Mouse (Mus musculus): ENCODE results near the gene Gm28043. TPM values are rescaled to one million over a fixed set of nuclear protein-coding genes. Genes with fewer than 3 reads are reported as not detected.
A peak's percentile ranks its signal among the peaks of the same experiment; 100 is the strongest.

Gene Gm28043
- polyA plus RNA-seq, 1 experiment, result 3.2 TPM

DNA sequence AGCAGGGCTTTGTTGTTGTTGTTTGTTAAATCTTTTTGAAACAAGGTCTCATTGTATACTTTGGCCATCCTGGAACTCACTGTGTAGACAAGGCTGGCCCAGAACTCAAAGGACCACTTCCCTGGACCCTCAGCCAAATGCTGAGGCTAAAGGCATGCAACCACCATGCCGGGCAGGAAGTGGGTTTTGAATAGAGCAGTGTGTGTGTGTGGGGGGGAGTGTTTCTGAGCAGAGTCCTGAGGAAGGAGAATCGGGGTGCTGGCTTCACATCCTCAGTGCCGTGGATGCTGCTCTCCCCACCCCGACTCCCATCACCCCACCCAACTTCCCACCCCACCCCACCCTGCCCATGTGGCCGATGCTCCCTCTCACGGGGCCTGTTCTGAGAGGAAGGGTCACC lies 29.2 kb upstream of the Gm28043 start:
- Histone ChIP-seq H3K4me1 (ENCODE audit: control insufficient read depth, insufficient read depth, low read length) (no peaks in the 10 kb centered on the region), H3K27ac (ENCODE audit: insufficient read depth, low read length) (no peak overlapping the region), H3K27me3 (ENCODE audit: control insufficient read depth, insufficient read depth, low read length) (no peaks in the 10 kb centered on the region), H3K4me3 (replicated peaks; ENCODE audit: insufficient read depth, low read depth, low read length) (no peak overlapping the region)
- no peak for DNase-seq
- 93% methylated on average over 6 of the region's 6 CpGs for WGBS
- TF ChIP-seq POLR2A (IDR thresholded peaks at IDR 0.05; ENCODE audit: borderline replicate concordance, insufficient read depth, low read length) (no peak), CTCF (IDR thresholded peaks at IDR 0.05; ENCODE audit: borderline replicate concordance, insufficient read depth, low read depth, low read length) (no peak)

DNA sequence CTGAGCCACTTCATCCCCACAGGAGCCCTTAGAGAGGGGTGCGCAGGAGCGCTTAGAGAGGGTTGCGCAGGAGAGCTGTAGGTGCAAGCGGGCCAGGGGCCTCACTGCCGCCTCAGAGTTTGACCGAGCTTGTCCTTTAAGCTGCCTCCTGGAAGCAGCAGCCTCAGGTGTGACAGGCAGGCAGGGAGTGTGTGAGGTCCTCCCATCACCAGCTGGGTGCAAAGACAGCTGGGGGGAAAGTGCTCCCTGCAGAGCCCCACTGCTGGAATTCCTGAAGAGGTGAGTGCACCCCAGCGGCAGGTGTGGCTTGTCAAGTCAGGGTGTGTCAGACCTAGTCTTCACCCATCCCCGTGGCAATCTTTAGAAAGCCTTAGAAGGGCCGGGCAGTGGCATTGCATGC lies 27.8 kb upstream of the Gm28043 start:
- Histone ChIP-seq H3K27ac (ENCODE audit: insufficient read depth, low read length) (no peak overlapping the region), H3K4me3 (replicated peaks; ENCODE audit: insufficient read depth, low read depth, low read length) (no peak overlapping the region), H3K27me3 (ENCODE audit: control insufficient read depth, insufficient read depth, low read length) (no peaks in the 10 kb centered on the region), H3K4me1 (ENCODE audit: control insufficient read depth, insufficient read depth, low read length) (no peaks in the 10 kb centered on the region)
- 87% methylated on average over 9 of the region's 9 CpGs for WGBS
- TF ChIP-seq CTCF (IDR thresholded peaks at IDR 0.05; ENCODE audit: borderline replicate concordance, insufficient read depth, low read depth, low read length), result no peak
- TF ChIP-seq POLR2A (IDR thresholded peaks at IDR 0.05; ENCODE audit: borderline replicate concordance, insufficient read depth, low read length), result no peak
- no peak for DNase-seq

DNA sequence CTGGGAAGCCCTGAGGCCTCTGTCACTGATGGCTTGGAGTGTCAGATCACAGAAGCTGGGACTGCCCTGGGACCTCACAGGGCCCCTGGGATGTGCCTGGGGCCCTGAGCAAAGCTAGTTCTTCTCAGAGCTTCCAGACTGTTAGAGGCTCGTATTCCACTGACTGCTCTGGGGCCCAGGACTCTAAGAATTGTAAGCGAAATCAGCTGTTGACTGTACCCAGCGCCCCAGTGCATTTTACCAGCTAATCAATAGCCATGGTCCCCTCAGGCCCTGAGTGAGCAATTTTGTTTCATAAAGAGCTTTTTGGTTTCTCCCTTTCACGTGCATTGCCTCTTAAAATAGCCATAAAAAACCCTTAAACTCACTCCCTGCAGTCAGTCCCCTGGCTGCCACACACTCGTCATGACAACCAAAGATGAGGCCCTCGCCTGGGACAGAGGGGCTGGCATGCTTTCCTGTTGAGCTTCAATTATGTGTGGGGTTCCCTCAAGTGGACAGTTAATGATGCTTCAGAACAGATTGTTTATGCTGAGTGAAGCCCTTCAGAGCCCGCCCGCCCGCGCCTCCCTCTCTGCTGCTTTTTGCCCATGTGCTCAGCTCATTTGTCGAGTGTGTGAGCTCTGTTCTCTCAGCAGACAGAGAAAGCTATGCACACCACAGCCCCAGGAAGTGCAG lies 25.3 kb upstream of the Gm28043 start:
- 66% methylated on average over 11 of the region's 11 CpGs for WGBS
- Histone ChIP-seq H3K4me3 (replicated peaks; ENCODE audit: insufficient read depth, low read depth, low read length) (no peak overlapping the region), H3K4me1 (ENCODE audit: control insufficient read depth, insufficient read depth, low read length) (peaks cover 3% of the 10 kb centered on the region), H3K27ac (ENCODE audit: insufficient read depth, low read length) (no peak overlapping the region), H3K27me3 (ENCODE audit: control insufficient read depth, insufficient read depth, low read length) (no peaks in the 10 kb centered on the region)
- no peak for DNase-seq
- TF ChIP-seq CTCF (IDR thresholded peaks at IDR 0.05; ENCODE audit: borderline replicate concordance, insufficient read depth, low read depth, low read length) (no peak), POLR2A (IDR thresholded peaks at IDR 0.05; ENCODE audit: borderline replicate concordance, insufficient read depth, low read length) (no peak)

DNA sequence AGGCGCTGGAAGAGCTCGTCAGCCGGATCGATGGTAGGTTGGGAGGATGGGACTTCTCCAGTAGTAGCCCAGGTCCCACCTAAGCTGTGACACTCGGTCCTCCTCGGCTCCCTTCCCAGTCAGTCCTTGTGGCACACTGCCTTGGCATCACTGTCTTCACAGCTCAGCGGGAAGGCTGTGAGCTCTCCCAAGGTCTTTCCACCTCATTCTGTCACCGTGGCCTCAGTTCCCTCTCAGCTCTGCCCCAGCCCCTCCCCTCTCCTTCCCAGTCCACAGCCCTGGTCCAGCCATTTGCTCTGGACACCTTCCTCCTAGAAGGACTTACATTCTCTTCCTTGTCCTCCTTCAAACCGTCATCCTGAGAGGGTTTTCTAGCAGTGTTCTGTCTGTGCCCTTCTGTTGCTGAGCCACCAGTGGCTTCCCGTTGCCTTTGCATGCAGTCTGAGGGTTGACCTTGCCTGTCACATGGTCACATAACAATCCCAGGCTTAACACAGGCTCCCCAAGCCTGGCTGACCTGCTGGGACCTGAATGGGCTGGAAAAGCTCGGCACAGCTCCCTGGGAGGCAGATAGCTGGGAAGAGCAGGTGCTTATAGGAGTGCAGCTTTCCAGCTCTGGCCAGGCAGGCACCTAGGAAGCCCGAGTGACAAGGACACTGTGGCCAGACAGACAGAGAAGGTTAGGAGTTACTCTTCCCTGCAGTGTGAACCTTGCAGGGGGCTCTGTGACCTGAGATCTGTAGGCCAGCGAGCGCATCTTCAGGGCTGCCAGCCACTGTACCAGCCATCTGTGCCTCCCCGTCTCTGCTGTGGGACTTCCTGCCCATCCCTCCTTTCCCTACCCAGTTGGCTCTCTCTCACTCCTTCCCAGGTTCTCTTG lies 18.5 kb upstream of the Gm28043 start:
- Histone ChIP-seq H3K27me3 (ENCODE audit: control insufficient read depth, insufficient read depth, low read length) (no peaks in the 10 kb centered on the region), H3K4me3 (replicated peaks; ENCODE audit: insufficient read depth, low read depth, low read length) (no peak overlapping the region), H3K27ac (ENCODE audit: insufficient read depth, low read length) (peak overlapping the region; percentile 69), H3K4me1 (ENCODE audit: control insufficient read depth, insufficient read depth, low read length) (peaks cover 47% of the 10 kb centered on the region)
- DNase-seq, result peak; percentile 79 to 85
- WGBS, result 11% methylated on average over 15 of the region's 15 CpGs
- no peak for TF ChIP-seq POLR2A (IDR thresholded peaks at IDR 0.05; ENCODE audit: borderline replicate concordance, insufficient read depth, low read length)
- no peak for TF ChIP-seq CTCF (IDR thresholded peaks at IDR 0.05; ENCODE audit: borderline replicate concordance, insufficient read depth, low read depth, low read length)

DNA sequence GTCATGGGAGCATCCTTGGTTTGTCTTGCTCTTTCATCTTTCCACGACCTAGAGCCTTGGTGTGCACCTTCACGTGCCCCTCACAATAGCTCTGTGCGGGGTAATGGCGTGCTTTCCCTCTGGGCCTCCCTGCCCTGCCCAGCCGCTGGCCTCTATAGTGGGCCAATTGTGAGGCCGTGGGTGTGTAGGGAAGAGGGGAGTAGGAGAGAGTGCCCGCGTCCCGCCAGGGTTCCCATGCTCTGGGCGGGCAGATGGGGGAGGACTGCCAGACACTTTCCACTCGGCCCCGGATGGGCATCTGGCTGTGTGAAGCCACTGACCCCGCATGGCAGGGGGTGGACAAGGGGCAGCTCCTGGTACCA lies 17.9 kb upstream of the Gm28043 start:
- Histone ChIP-seq H3K27me3 (ENCODE audit: control insufficient read depth, insufficient read depth, low read length) (no peaks in the 10 kb centered on the region), H3K4me1 (ENCODE audit: control insufficient read depth, insufficient read depth, low read length) (peaks cover 47% of the 10 kb centered on the region), H3K4me3 (replicated peaks; ENCODE audit: insufficient read depth, low read depth, low read length) (no peak overlapping the region), H3K27ac (ENCODE audit: insufficient read depth, low read length) (peak overlapping the region; percentile 69)
- DNase-seq, result no peak
- no peak for TF ChIP-seq POLR2A (IDR thresholded peaks at IDR 0.05; ENCODE audit: borderline replicate concordance, insufficient read depth, low read length)
- TF ChIP-seq CTCF (IDR thresholded peaks at IDR 0.05; ENCODE audit: borderline replicate concordance, insufficient read depth, low read depth, low read length), result no peak
- 41% methylated on average over 13 of the region's 13 CpGs for WGBS

DNA sequence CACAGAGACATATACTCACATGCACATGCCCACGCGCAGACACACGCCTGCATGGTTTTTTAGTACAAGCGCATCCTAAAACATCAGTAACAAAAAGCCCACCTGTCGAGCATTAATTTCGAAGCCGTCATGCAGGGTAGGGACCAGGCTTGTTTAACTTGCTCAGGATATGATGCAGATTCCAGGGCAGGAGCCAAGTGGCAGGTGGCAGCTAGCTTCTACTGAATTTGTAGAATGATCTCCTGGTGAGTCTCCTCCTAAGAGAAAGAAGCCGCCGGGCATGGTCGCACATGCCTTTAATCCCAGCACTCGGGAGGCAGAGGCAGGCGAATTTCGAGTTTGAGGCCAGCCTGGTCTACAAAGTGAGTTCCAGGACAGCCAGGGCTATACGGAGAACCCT lies 15.6 kb upstream of the Gm28043 start:
- no peak overlapping the region for H3K27ac ChIP-seq (ENCODE audit: insufficient read depth, low read length)
- peak; percentile 50 to 67 for DNase-seq
- TF ChIP-seq CTCF (IDR thresholded peaks at IDR 0.05; ENCODE audit: borderline replicate concordance, insufficient read depth, low read depth, low read length) (no peak), POLR2A (IDR thresholded peaks at IDR 0.05; ENCODE audit: borderline replicate concordance, insufficient read depth, low read length) (no peak)
- 38% methylated on average over 14 of the region's 14 CpGs for WGBS
- H3K27me3 ChIP-seq (ENCODE audit: control insufficient read depth, insufficient read depth, low read length), result no peaks in the 10 kb centered on the region
- H3K4me1 ChIP-seq (ENCODE audit: control insufficient read depth, insufficient read depth, low read length), result peaks cover 45% of the 10 kb centered on the region
- no peak overlapping the region for H3K4me3 ChIP-seq (replicated peaks; ENCODE audit: insufficient read depth, low read depth, low read length)

DNA sequence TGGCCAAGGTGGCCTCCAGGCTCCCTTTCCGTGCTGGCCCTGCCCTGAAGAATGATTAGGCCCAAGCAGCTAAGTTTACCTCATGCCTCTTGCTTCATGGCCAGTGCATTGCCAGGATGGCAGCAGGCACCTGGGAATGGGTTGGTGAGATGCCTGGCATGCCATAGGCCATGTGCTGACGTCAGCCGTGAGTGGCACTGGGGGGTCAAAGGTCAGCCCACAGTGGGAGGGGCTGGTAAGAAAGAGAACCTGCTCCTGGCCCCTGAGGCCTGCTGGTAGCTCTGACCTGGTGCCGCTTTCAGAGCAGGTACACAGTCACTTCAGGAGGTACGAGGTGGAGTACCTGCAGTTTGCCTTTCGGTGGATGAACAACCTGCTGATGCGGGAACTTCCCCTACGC lies 15.1 kb upstream of the Gm28043 start:
- Histone ChIP-seq H3K4me3 (replicated peaks; ENCODE audit: insufficient read depth, low read depth, low read length) (no peak overlapping the region), H3K27ac (ENCODE audit: insufficient read depth, low read length) (no peak overlapping the region), H3K27me3 (ENCODE audit: control insufficient read depth, insufficient read depth, low read length) (no peaks in the 10 kb centered on the region), H3K4me1 (ENCODE audit: control insufficient read depth, insufficient read depth, low read length) (peaks cover 42% of the 10 kb centered on the region)
- TF ChIP-seq CTCF (IDR thresholded peaks at IDR 0.05; ENCODE audit: borderline replicate concordance, insufficient read depth, low read depth, low read length), result no peak
- no peak for TF ChIP-seq POLR2A (IDR thresholded peaks at IDR 0.05; ENCODE audit: borderline replicate concordance, insufficient read depth, low read length)
- peak; percentile 42 to 45 for DNase-seq
- WGBS, result 69% methylated on average over 8 of the region's 8 CpGs

DNA sequence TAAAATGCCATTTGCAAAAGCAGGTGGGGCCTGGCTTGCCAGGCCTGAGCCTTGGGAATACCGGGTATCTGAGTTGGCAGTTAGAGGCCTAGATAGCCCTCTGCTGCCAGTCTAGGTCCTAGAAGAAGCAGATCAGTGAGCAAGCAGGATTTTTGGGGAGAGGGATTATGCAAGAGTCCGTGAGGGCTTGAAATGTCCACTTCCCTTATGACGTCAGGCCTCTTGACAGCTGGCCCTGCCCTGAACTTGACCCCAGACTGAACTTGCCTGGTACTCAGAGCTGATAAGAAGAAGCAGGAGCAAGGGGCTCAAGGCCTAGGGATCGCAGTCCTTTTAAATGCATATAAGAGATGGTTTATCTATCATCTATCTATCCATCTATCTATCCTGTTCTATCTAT lies 13.3 kb upstream of the Gm28043 start:
- no peaks in the 10 kb centered on the region for H3K27me3 ChIP-seq (ENCODE audit: control insufficient read depth, insufficient read depth, low read length)
- 86% methylated on average over 4 of the region's 4 CpGs for WGBS
- TF ChIP-seq POLR2A (IDR thresholded peaks at IDR 0.05; ENCODE audit: borderline replicate concordance, insufficient read depth, low read length) (no peak), CTCF (IDR thresholded peaks at IDR 0.05; ENCODE audit: borderline replicate concordance, insufficient read depth, low read depth, low read length) (no peak)
- H3K27ac ChIP-seq (ENCODE audit: insufficient read depth, low read length), result no peak overlapping the region
- DNase-seq, result no peak
- peaks cover 26% of the 10 kb centered on the region for H3K4me1 ChIP-seq (ENCODE audit: control insufficient read depth, insufficient read depth, low read length)
- no peak overlapping the region for H3K4me3 ChIP-seq (replicated peaks; ENCODE audit: insufficient read depth, low read depth, low read length)
